Mouse (Mus musculus): ENCODE results near the gene Smc5. TPM values are rescaled to one million over a fixed set of nuclear protein-coding genes. Genes with fewer than 3 reads are reported as not detected.

Smc5 gene
- polyA plus RNA-seq (2012; rRNA removed): 9.3 and 9.6 TPM in 2 replicates

DNA sequence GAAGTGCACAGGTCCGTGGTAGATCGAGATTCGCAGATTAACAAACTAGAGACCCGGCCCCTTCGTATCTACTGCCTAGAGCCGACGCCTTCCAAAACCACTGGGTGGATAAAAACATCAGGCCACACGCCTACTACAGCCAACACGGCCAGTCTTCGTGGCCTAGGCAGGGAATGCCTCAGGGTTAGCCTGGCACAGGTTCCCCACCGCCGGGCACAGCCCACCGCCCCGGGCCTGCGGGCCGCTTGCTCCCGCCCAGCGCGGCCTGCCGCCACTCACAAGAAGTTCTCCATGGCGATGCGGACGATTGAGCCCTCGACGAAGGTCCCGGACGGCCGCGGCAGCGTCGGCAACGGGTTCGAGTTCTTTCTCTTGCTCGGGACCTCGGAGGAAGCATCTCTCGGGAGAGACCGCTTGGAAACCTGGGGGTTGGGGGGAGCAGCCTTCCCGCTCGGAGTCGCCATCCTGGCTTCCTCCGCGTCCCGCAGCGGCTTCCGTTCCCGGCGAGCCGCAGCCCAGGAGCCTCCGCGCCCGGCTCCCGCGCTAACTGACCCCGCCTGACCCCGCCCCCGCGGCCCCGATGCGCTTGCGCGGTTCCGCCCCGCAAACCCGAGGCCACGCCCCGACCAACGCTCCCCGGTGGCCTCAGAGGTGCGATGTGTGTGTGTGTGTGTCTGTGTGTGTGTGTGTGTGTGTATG is at the start of gene Smc5:
TSS of gene Smc5 (minus strand) at position 543 of the 699 bp plus-strand sequence.
- DNase-seq (ENCODE audit: low read depth): no peak

- DNase-seq (ENCODE audit: low read depth): no peak
These were observed 49.4 kb upstream of the Smc5 start for GRCm38 (mm10) chr19:23323107-23323506.

GRCm38 (mm10) chr19:23317989-23318358 is 44.3 kb upstream of the Smc5 start:
- no peak for DNase-seq (ENCODE audit: low read depth)

- DNase-seq (ENCODE audit: low read depth): no peak
These were observed 43.7 kb upstream of the Smc5 start for GRCm38 (mm10) chr19:23317295-23317988.

GRCm38 (mm10) chr19:23316851-23317250 is 43.2 kb upstream of the Smc5 start:
- DNase-seq (ENCODE audit: low read depth): no peak

DNA sequence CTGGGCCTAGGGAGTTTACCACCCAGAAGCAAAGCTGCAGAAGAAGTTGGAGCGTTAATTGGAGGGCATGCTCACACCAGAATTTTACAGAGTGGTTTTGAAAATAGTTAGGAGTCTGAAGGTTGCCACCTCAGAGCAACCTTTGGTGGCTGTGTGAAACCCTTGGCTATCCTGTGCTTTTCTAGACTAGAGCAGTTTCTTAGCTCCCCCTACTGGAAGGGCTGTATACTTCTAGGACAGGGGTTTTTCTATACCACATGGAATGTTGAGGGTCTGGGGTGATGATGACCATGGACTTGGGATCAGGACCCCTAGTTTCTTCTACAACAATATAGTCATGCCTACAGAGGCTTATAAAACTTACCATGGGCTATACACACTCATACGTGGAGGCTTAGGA is 36.3 kb upstream of the Smc5 start:
- no peak for DNase-seq (ENCODE audit: low read depth)

DNA sequence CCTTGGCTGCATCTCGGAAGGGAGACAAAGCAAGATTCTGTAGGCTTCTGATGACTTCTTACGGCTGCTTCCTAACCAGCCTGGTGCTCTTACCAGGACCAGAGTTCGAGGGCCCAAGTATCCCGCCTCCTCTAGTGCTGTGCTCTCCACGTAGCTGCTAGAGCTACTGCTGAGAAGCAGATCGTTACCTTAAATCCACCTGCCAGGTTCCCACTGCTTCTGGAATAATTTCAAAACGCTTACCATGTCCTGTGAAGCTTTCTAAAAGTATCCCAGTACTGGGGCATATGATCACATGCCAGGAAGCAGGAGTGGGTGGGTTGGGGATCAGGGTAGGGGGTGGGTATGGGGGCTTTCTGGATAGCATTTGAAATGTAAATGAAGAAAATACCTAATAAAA is 33.0 kb upstream of the Smc5 start:
- no peak for DNase-seq (ENCODE audit: low read depth)

DNA sequence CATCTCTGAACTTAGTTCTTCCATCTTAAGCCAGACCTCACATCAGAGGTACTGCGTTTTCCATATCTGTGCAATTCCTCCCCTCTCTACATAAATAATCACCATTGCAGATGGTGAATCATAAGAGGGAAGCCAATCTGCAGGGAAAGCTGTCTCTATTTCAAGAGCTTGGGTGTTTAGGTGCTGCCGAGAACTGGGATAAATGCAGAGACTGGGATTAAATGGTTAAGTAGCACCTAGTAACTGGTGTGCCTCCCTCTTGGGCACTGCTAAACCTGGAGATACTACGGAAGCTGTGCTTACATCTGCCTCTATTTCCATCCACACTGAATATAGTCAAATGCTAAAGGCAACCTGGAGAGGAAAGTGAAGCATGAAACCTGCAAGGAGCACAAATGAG is 26.3 kb upstream of the Smc5 start:
- no peak for DNase-seq (ENCODE audit: low read depth)

DNA sequence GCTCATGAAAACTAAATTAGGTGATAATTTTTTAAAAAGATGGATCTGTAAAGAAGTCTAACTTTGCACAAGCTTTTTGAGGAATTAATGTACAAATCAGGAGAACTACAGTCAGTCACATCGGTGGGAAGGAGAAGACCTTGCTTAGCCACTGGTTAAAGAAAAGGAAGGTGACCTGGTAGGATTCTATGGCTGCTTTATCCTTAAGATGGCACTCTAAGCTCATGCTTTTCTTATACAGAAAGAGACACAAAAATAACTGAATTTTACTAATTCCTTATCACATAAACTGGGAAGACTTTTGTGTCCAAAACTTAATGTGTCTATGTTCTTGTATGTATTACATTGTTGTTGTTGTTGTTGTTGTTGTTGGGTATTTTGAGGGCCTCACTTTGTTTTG is 25.2 kb upstream of the Smc5 start:
- DNase-seq (ENCODE audit: low read depth): no peak

DNA sequence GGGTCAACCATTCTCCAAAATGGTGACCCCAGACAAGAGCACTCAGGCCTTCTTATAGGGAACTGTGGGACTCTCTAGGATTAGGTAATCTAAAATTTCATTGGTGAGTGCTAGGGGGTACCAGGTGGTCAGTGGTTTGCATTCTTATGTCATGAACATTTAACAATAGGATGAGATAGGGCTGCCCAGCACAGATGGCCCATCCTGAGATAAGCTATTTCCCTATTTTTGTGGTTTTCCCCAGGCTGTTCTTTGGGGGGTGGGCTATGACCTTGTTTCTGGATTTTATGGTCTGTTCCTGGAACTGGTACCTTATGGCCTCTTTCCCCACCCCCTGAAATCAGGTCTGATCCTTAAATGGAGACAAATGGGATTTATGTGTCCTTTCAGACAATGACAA is 23.5 kb upstream of the Smc5 start:
- DNase-seq (ENCODE audit: low read depth): no peak

DNA sequence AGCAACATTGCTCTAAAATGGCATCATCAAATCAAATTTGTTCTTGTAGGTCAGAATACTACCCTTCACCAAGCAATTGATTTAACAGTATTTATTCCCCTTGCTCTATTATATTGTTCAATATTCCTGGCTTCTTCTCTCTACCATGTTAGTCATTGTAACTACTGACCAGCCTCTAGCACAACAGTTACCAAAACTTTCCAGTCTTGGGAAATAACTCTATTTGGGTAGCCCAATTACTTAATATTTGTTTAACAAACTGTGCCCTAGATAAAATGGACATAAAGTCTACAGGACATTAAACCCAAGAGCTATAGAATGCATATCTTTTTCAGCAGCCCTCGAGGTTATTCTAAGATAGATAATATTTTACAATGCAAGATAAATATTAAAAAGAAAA is 15.6 kb upstream of the Smc5 start:
- DNase-seq (ENCODE audit: low read depth): no peak

GRCm38 (mm10) chr19:23281911-23282660 is 8.4 kb upstream of the Smc5 start:
- no peak for DNase-seq (ENCODE audit: low read depth)

GRCm38 (mm10) chr19:23274054-23274724 is 492 bp upstream of the Smc5 start:
- DNase-seq (ENCODE audit: low read depth): no peak

DNA sequence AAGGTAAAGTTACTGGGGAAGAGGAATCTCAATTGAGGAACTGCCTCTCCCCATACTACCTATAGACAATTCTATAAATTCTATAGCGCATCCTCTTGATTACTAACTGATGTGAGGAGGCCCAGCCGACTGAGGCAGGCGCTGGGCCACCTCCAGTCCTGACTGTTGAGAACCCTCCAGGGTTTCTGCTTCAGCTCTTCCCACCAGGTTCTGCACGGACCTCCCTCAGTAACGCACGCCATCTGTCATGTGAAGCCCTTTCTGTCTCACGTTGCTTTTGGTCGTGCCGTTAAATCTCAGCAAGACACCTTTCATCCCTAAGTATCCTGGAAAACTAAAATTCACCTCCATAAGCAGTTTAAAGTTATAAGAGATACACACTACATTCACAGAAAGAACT is 16.9 kb downstream of the Smc5 start:
- DNase-seq (ENCODE audit: low read depth): no peak

- no peak for DNase-seq (ENCODE audit: low read depth)
These were observed 27.2 kb downstream of the Smc5 start for GRCm38 (mm10) chr19:23246473-23246872.

DNA sequence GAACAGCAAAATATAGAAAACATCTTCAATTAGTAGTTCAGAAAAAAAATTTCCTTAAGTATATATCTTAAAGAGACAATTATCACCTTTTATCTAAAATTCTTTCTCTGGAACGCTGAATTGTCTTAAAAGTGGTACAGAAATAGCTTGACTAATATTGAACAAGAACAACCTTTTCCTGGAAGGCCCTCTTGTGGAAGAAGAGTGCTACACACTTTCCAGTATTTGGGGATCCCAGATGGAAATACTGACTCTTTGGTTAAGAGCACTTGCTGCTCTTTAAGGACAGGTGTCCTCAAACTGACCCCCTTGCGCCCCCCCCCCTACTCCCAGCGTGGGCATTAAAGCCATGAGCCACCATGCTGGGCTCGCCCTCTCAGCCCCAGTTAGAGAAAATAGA is 48.6 kb downstream of the Smc5 start:
- no peak for DNase-seq (ENCODE audit: low read depth)

GRCm38 (mm10) chr19:23214326-23214725 is 59.4 kb downstream of the Smc5 start:
- DNase-seq (ENCODE audit: low read depth): no peak

GRCm38 (mm10) chr19:23211325-23211724 is 62.4 kb downstream of the Smc5 start:
- DNase-seq (ENCODE audit: low read depth): no peak

DNA sequence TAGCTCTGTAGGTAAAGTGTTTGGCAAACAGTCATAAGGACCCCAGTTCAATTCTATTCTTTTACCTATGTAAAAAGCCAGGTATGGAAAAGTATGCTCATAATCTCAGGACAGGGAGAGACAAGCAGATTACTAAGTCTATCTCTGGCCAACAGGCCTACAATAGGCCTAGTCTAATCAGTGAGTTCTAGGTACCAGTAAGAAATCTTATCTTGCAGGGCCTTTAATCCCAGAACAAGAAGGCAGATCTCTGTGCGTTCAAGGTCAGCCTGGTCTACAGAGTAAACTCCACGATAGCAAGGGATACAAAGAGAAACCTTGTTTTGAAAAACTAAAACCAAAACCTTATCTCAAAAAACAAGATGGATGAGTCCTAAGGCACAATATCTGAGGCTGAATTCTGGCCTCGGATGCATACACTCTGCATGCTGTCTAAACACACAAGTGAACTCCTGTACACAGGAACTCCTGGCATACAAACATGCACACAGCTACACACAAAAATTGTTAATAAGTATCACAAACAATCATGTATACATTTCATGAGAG is 70.1 kb downstream of the Smc5 start:
- no peak for DNase-seq (ENCODE audit: low read depth)

DNA sequence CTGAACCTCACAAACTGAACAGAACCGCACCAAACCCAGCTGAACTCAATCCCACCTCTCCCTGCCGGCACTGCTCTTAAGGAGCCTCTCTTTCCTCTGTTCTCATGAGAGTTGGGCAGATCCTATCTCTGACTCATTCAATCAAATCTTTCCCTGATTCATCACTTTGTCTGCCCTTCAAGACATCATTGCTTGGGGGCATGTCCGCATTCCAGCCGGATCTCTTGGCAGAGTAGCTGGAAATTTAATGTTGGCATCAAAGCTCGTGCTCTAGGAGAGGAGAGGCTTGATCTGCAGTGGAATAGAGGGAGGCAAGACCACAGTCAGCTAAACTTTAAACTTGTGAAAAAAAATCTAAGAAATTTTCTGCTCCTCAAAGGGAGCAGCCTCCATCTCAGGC is 71.6 kb downstream of the Smc5 start:
- no peak for DNase-seq (ENCODE audit: low read depth)

DNA sequence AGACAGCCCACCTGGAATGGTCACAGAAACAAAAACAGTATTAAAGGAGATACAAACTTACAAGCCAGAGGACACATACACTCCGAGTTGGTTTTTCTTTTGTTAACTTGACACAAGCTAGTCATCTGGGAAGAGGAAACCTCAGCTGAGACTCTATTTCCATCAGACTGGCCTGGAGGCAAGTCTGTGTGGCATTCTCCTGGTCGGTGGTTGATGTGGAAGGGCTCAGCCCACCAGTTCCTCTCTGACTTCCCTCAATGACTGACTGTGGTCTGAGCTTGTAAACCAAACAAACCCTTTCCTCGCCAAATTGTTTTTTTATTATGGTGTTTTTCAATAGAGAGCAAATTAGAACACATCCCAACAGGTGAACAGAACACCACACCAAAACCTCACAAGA is 80.6 kb downstream of the Smc5 start:
- no peak for DNase-seq (ENCODE audit: low read depth)

- DNase-seq (ENCODE audit: low read depth): no peak
These were observed 82.2 kb downstream of the Smc5 start for GRCm38 (mm10) chr19:23191486-23191885.

All from gonadal fat pad, adult 2 months (tissue).